Mouse (Mus musculus) hindbrain, postnatal 0 days (tissue): ENCODE measurements at regions not wholly inside any gene's neighbourhood (a gene's known extent, or its start where the extent isn't known, plus 50 kb on each side); places are given as distances from the start of the nearest gene placed in this dataset.

ENCODE experiments used
- ATAC-seq: fragments of 200-750 bp; cut with Nextera tagmentation; 2 replicates; pipeline ENCODE4 v1.8.0; 2017; ENCODE audit warnings: mild to moderate bottlenecking, moderate TSS enrichment, moderate library complexity
- DNase-seq: peaks from one replicate; pipeline ENCODE4 v3.0.0-alpha.2; 2015; ENCODE audit warnings: low spot score
- H3K27ac ChIP-seq: fragments of 300-500 bp; sonication (generic); 2 replicates; pipeline ENCODE4 v1.5.1; 2014; ENCODE audit warnings: mild to moderate bottlenecking
- H3K27me3 ChIP-seq: fragments of 300-500 bp; sonication (generic); 2 replicates; pipeline ENCODE4 v1.6.1; 2014; ENCODE audit warnings: low read length, mixed read lengths; ENCODE audit not compliant: insufficient read depth
- H3K36me3 ChIP-seq: fragments of 300-500 bp; sonication (generic); 2 replicates; pipeline ENCODE4 v1.6.1; 2014; ENCODE audit warnings: low read length, mixed read lengths; ENCODE audit not compliant: insufficient read depth
- H3K4me1 ChIP-seq: fragments of 300-500 bp; sonication (generic); 2 replicates; pipeline ENCODE4 v1.6.1; 2014; ENCODE audit warnings: antibody characterized with exemption, low read length, mixed read lengths; ENCODE audit not compliant: insufficient read depth
- H3K4me2 ChIP-seq: fragments of 300-500 bp; sonication (generic); 2 replicates; pipeline ENCODE4 v1.6.1; 2014; ENCODE audit warnings: low read depth, mild to moderate bottlenecking, low read length, moderate library complexity, mixed read lengths
- H3K4me3 ChIP-seq: fragments of 300-500 bp; sonication (generic); 2 replicates; pipeline ENCODE4 v1.5.1; 2014; ENCODE audit warnings: low read length
- H3K9ac ChIP-seq: fragments of 300-500 bp; sonication (generic); replicated peaks from 2 replicates; pipeline ENCODE4 v1.6.1; 2014; ENCODE audit warnings: mild to moderate bottlenecking, low read length, moderate library complexity, mixed read lengths
- H3K9me3 ChIP-seq: fragments of 300-500 bp; sonication (generic); 2 replicates; pipeline ENCODE4 v1.6.1; 2016; ENCODE audit warnings: low read length, mixed read lengths
- CTCF ChIP-seq: IDR thresholded peaks from 2 replicates; pipeline ENCODE4 v1.5.1; 2016; ENCODE audit warnings: antibody characterized with exemption, control low read depth, low read depth
- WGBS: fragments of 180-500 bp; shearing (Covaris S2); extraction: QIAGEN DNeasy Blood & Tissue Kit; methylation state at CpG from one replicate; pipeline ENCODE4 v1.1.7; 2014; 5-methylcytosine and 5-hydroxymethylcytosine counted together

GRCm38 (mm10) chr8:7945966-7946775 is 714.9 kb downstream of the Efnb2 start:
- H3K4me2 ChIP-seq, result no peak overlapping the region

GRCm38 (mm10) chr8:7936596-7936995 is 724.4 kb downstream of the Efnb2 start:
- no peak overlapping the region for H3K4me3 ChIP-seq
- 94% methylated on average over 2 of the region's 2 CpGs for WGBS
- no peaks in the 10 kb centered on the region for H3K27me3 ChIP-seq
- H3K36me3 ChIP-seq, result no peaks in the 10 kb centered on the region
- H3K4me2 ChIP-seq, result no peak overlapping the region
- H3K9me3 ChIP-seq, result no peaks in the 10 kb centered on the region
- no peak for ATAC-seq
- no peak overlapping the region for H3K9ac ChIP-seq
- no peaks in the 10 kb centered on the region for H3K4me1 ChIP-seq
- DNase-seq, result no peak
- no peak overlapping the region for H3K27ac ChIP-seq
- TF ChIP-seq CTCF, result no peak

More at GRCm38 (mm10) chr8:7945966-7946775, 714.9 kb downstream of the Efnb2 start:
- 33% methylated on average over 10 of the region's 10 CpGs for WGBS
- Histone ChIP-seq H3K4me3 (no peak overlapping the region), H3K9me3 (no peaks in the 10 kb centered on the region), H3K36me3 (no peaks in the 10 kb centered on the region), H3K9ac (no peak overlapping the region), H3K27ac (no peak overlapping the region), H3K4me1 (no peaks in the 10 kb centered on the region; the same call in 1 of the 2 replicates), H3K27me3 (no peaks in the 10 kb centered on the region)
- ATAC-seq (peak; percentile 81), DNase-seq (peak; percentile 61)
- no peak for TF ChIP-seq CTCF

GRCm38 (mm10) chr8:7919416-7919815 is 741.6 kb downstream of the Efnb2 start:
- Histone ChIP-seq H3K4me3 (no peak overlapping the region), H3K9ac (no peak overlapping the region)
- 75% methylated on average over 8 of the region's 8 CpGs for WGBS

GRCm38 (mm10) chr8:7894338-7894737 is 766.7 kb downstream of the Efnb2 start:
- Histone ChIP-seq H3K4me3 (no peak overlapping the region), H3K4me1 (no peaks in the 10 kb centered on the region), H3K27me3 (no peaks in the 10 kb centered on the region), H3K9me3 (no peaks in the 10 kb centered on the region), H3K4me2 (no peak overlapping the region), H3K27ac (no peak overlapping the region), H3K36me3 (no peaks in the 10 kb centered on the region), H3K9ac (no peak overlapping the region)
- DNase-seq (no peak), ATAC-seq (no peak)
- 86% methylated on average over 3 of the region's 3 CpGs for WGBS
- TF ChIP-seq CTCF, result no peak

More at GRCm38 (mm10) chr8:7919416-7919815, 741.6 kb downstream of the Efnb2 start:
- Histone ChIP-seq H3K4me2 (no peak overlapping the region), H3K9me3 (no peaks in the 10 kb centered on the region), H3K4me1 (no peaks in the 10 kb centered on the region), H3K27me3 (no peaks in the 10 kb centered on the region), H3K27ac (no peak overlapping the region), H3K36me3 (no peaks in the 10 kb centered on the region)
- ATAC-seq (no peak), DNase-seq (no peak)
- TF ChIP-seq CTCF, result no peak

- no peaks in the 10 kb centered on the region for H3K27me3 ChIP-seq
- no peak overlapping the region for H3K9ac ChIP-seq
- no peak overlapping the region for H3K4me3 ChIP-seq
- WGBS, result 81% methylated on average over 1 of the region's 1 CpGs
- H3K9me3 ChIP-seq, result no peaks in the 10 kb centered on the region
- H3K4me1 ChIP-seq, result no peaks in the 10 kb centered on the region
- no peaks in the 10 kb centered on the region for H3K36me3 ChIP-seq
- DNase-seq (peak; percentile 46), ATAC-seq (no peak)
- H3K27ac ChIP-seq, result no peak overlapping the region
- H3K4me2 ChIP-seq, result no peak overlapping the region
- no peak for TF ChIP-seq CTCF
Measured at GRCm38 (mm10) chr8:7853169-7853568, 807.9 kb downstream of the Efnb2 start.

- no peak for TF ChIP-seq CTCF
- no peak overlapping the region for H3K9ac ChIP-seq
- H3K4me1 ChIP-seq, result no peaks in the 10 kb centered on the region
- no peaks in the 10 kb centered on the region for H3K27me3 ChIP-seq
- H3K4me2 ChIP-seq, result no peak overlapping the region
- H3K4me3 ChIP-seq, result no peak overlapping the region
- no peaks in the 10 kb centered on the region for H3K36me3 ChIP-seq
- H3K9me3 ChIP-seq, result no peaks in the 10 kb centered on the region
- DNase-seq (peak; percentile 30), ATAC-seq (no peak)
- H3K27ac ChIP-seq, result no peak overlapping the region
Measured at GRCm38 (mm10) chr8:7850573-7850972, 810.5 kb downstream of the Efnb2 start.

- no peaks in the 10 kb centered on the region for H3K9me3 ChIP-seq
- DNase-seq, result no peak
Measured at GRCm38 (mm10) chr8:7831948-7832347, 829.1 kb downstream of the Efnb2 start.

More at GRCm38 (mm10) chr8:7831948-7832347, 829.1 kb downstream of the Efnb2 start:
- Histone ChIP-seq H3K4me2 (no peak overlapping the region), H3K4me1 (no peaks in the 10 kb centered on the region), H3K36me3 (no peaks in the 10 kb centered on the region), H3K9ac (no peak overlapping the region), H3K4me3 (no peak overlapping the region), H3K27ac (no peak overlapping the region), H3K27me3 (no peaks in the 10 kb centered on the region)
- ATAC-seq, result no peak
- TF ChIP-seq CTCF, result no peak
- 47% methylated on average over 5 of the region's 5 CpGs for WGBS
